Mouse (Mus musculus) kidney, adult 8-10 months (tissue): ENCODE data around the gene Gm5798.
"Not testable (repeated sequence)": the region's sequence is repeated elsewhere in the genome, so short reads cannot be mapped to it uniquely, and the experiment has no call there.

Source experiments
- DNase-seq, 2 experiments: peaks; one replicate each; pipeline ENCODE4 v3.0.0; 2022

Gene Gm5798

GRCm38 (mm10) chr14:41348309-41348708, at the start of gene Gm5798:
Gene Gm5798, plus strand, starts transcription at chr14:41348609.
- not testable (repeated sequence) for DNase-seq

- not testable (repeated sequence) for DNase-seq
Observed at GRCm38 (mm10) chr14:41386279-41386678, 37.9 kb downstream of the Gm5798 start, which contains the start of gene Gm7945. Gene Gm7945, minus strand, starts transcription at chr14:41386379.
